Mouse (Mus musculus): ENCODE results near the gene Mogat1.
"Not testable (repeated sequence)": the region's sequence is repeated elsewhere in the genome, so short reads cannot be mapped to it uniquely, and the experiment has no call there.

Gene Mogat1

GRCm38 (mm10) chr1:78536310-78537164 lies 25.7 kb downstream of the Mogat1 start:
- peak; percentile 42 for DNase-seq (ENCODE audit: low read depth, low spot score)

GRCm38 (mm10) chr1:78537494-78538010 lies 26.8 kb downstream of the Mogat1 start:
- peak; percentile 16 for DNase-seq (ENCODE audit: low read depth, low spot score)

GRCm38 (mm10) chr1:78538396-78538795 lies 27.6 kb downstream of the Mogat1 start:
- DNase-seq (ENCODE audit: low read depth, low spot score), result no peak

- DNase-seq (ENCODE audit: low read depth, low spot score), result no peak
Measured at GRCm38 (mm10) chr1:78539166-78539565, 28.4 kb downstream of the Mogat1 start.

- DNase-seq (ENCODE audit: low read depth, low spot score), result not testable (repeated sequence)
Measured at GRCm38 (mm10) chr1:78543631-78544030, 32.8 kb downstream of the Mogat1 start.

GRCm38 (mm10) chr1:78546258-78546657 lies 35.5 kb downstream of the Mogat1 start:
- DNase-seq (ENCODE audit: low read depth, low spot score), result no peak

- no peak for DNase-seq (ENCODE audit: low read depth, low spot score)
Measured at GRCm38 (mm10) chr1:78548961-78549360, 38.2 kb downstream of the Mogat1 start.

- no peak for DNase-seq (ENCODE audit: low read depth, low spot score)
Measured at GRCm38 (mm10) chr1:78554012-78554666, 43.3 kb downstream of the Mogat1 start.

GRCm38 (mm10) chr1:78566963-78567362 lies 56.2 kb downstream of the Mogat1 start:
- no peak for DNase-seq (ENCODE audit: low read depth, low spot score)

- peak; percentile 65 for DNase-seq (ENCODE audit: low read depth, low spot score)
Measured at GRCm38 (mm10) chr1:78567421-78567820, 56.6 kb downstream of the Mogat1 start.

- peak; percentile 25 for DNase-seq (ENCODE audit: low read depth, low spot score)
Measured at GRCm38 (mm10) chr1:78567834-78568507, 57.2 kb downstream of the Mogat1 start.

- no peak for DNase-seq (ENCODE audit: low read depth, low spot score)
Measured at GRCm38 (mm10) chr1:78569617-78570016, 58.8 kb downstream of the Mogat1 start.

GRCm38 (mm10) chr1:78585080-78585479 lies 74.3 kb downstream of the Mogat1 start:
- DNase-seq (ENCODE audit: low read depth, low spot score), result no peak

- DNase-seq (ENCODE audit: low read depth, low spot score), result no peak
Measured at GRCm38 (mm10) chr1:78586986-78587385, 76.2 kb downstream of the Mogat1 start.
